Mouse (Mus musculus) embryonic facial prominence, embryonic 13.5 days (tissue): ENCODE results near the gene Fbxw7. TPM values are rescaled to one million over a fixed set of nuclear protein-coding genes. Genes with fewer than 3 reads are reported as not detected.

ENCODE experiments used
- ATAC-seq: fragments of 200-750 bp; cut with Nextera tagmentation; 2 replicates; pipeline ENCODE4 v1.8.0; 2017; ENCODE audit warnings: low read depth; ENCODE audit not compliant: insufficient number of reproducible peaks, insufficient read depth, low FRiP score, low TSS enrichment
- H3K27ac ChIP-seq: fragments of 300-500 bp; sonication (generic); 2 replicates; pipeline ENCODE4 v1.5.1; 2015; ENCODE audit warnings: moderate library complexity, mild to moderate bottlenecking, inconsistent platforms
- H3K27me3 ChIP-seq: fragments of 300-500 bp; sonication (generic); 2 replicates; pipeline ENCODE4 v1.6.1; 2015; ENCODE audit warnings: mild to moderate bottlenecking, inconsistent platforms
- H3K36me3 ChIP-seq: fragments of 300-500 bp; sonication (generic); 2 replicates; pipeline ENCODE4 v1.6.1; 2015; ENCODE audit warnings: mild to moderate bottlenecking, inconsistent platforms
- H3K4me1 ChIP-seq: fragments of 300-500 bp; sonication (generic); 2 replicates; pipeline ENCODE4 v1.6.1; 2015; ENCODE audit warnings: inconsistent platforms
- H3K4me2 ChIP-seq: fragments of 300-500 bp; sonication (generic); 2 replicates; pipeline ENCODE4 v1.6.1; 2015; ENCODE audit warnings: moderate library complexity, mild to moderate bottlenecking, inconsistent platforms
- H3K4me3 ChIP-seq: fragments of 300-500 bp; sonication (generic); 2 replicates; pipeline ENCODE4 v1.5.1; 2015; ENCODE audit warnings: mild to moderate bottlenecking, inconsistent platforms
- H3K9ac ChIP-seq: fragments of 300-500 bp; sonication (generic); 2 replicates; pipeline ENCODE4 v1.6.1; 2015; ENCODE audit warnings: mild to moderate bottlenecking, inconsistent platforms
- H3K9me3 ChIP-seq: fragments of 300-500 bp; sonication (generic); 2 replicates; pipeline ENCODE4 v1.6.1; 2016; ENCODE audit warnings: inconsistent platforms
- WGBS: fragments of 180-500 bp; shearing (Covaris S2); methylation state at CpG from one replicate; pipeline ENCODE4 v1.1.7; 2015; ENCODE audit warnings: mixed read lengths; 5-methylcytosine and 5-hydroxymethylcytosine counted together
- polyA plus RNA-seq: library from polyadenylated mRNA; unstranded; fragments of >200 nt; fragmentation: Nextera tagmentation; extraction: Ambion mirVana; gene quantifications from 2 replicates; pipeline ENCODE4 v1.2.1, GENCODE M21; 2015

Gene Fbxw7
- polyA plus RNA-seq, 1 experiment from 2014 or later: 14.5 TPM

DNA sequence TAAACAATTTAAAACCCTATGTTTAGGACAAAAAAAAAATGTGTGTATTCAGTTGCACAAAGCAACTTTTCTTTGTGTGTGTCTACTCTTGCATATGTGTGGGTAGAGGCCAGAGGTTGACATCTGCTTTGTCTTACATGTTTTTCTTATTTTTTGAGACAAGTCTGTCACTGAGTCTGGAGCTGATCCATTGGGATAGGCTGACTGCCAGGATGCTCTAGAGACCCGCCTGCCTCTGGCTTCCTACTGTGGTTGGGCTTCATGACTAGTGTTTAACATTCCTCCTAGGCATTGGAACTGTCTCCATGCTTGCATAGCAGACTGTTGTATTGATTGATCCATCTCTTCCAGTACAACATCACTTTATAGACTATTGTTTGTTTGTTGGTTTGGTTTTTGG, 14.3 kb downstream of the Fbxw7 start:
- H3K9me3 ChIP-seq: no peaks in the 10 kb centered on the region

DNA sequence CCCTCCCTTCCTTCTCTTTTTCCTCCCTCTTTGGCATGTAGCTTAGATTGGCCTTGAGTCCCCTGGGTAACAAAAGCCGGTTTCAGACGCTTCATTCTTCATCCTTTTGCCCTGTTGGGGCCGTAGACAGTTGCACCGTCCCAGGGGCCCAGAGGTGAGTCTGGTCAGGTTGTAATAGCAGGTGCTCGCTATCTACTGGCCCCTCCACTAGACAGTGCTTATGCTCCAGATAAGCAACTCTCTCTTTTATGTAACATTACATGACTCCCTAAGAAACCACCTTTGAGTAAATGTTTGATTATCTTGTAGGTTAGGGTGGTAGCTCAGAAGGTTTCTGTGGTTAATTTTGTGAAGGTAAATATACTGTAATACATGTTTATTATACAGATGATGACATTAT, 21.0 kb downstream of the Fbxw7 start:
- Histone ChIP-seq H3K27me3 (no peaks in the 10 kb centered on the region), H3K4me3 (no peak overlapping the region), H3K4me1 (0 out of 2 replicates have a peak, but pooled peaks cover 4% of the 10 kb centered on the region), H3K4me2 (no peak overlapping the region), H3K9me3 (no peaks in the 10 kb centered on the region), H3K27ac (no peak overlapping the region), H3K36me3 (no peaks in the 10 kb centered on the region), H3K9ac (no peak overlapping the region)
- 78% methylated on average over 5 of the region's 5 CpGs for WGBS
- ATAC-seq: no peak

More for the DNA sequence above, 14.3 kb downstream of the Fbxw7 start:
- no peak overlapping the region for H3K9ac ChIP-seq
- H3K27ac ChIP-seq: no peak overlapping the region
- peaks cover 8% of the 10 kb centered on the region; the same call in 1 of the 2 replicates for H3K4me1 ChIP-seq
- H3K4me3 ChIP-seq: no peak overlapping the region
- 84% methylated on average over 1 of the region's 1 CpGs for WGBS
- no peaks in the 10 kb centered on the region for H3K27me3 ChIP-seq
- no peak overlapping the region for H3K4me2 ChIP-seq
- H3K36me3 ChIP-seq: no peaks in the 10 kb centered on the region
- no peak for ATAC-seq

DNA sequence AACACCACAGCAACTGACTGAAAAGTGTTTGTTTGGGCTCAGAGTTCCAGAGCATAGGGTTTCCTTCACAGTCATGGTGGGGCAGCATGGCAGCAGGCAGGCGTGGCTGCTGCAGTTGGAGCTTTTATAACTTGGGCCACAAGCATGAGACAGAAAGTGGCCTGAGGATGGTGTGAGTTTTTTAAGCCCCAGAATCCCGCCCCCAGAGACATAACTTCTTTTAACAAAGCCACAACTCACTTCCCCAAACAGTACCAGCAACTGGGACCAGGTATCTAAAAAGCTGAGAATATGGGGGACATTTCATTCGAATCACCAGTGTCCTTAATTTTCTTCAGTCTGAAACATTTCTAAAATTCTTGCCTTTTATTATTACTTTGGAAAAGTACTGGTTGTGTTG, 22.9 kb downstream of the Fbxw7 start:
- Histone ChIP-seq H3K9ac (no peak overlapping the region), H3K27ac (no peak overlapping the region), H3K36me3 (no peaks in the 10 kb centered on the region), H3K9me3 (no peaks in the 10 kb centered on the region), H3K4me1 (0 out of 2 replicates have a peak, but pooled peaks cover 4% of the 10 kb centered on the region), H3K27me3 (no peaks in the 10 kb centered on the region), H3K4me2 (no peak overlapping the region), H3K4me3 (no peak overlapping the region)
- ATAC-seq: no peak
- WGBS: 86% methylated on average over 3 of the region's 3 CpGs

- Histone ChIP-seq H3K27ac (no peak overlapping the region), H3K27me3 (no peaks in the 10 kb centered on the region), H3K4me1 (0 out of 2 replicates have a peak, but pooled peaks cover 4% of the 10 kb centered on the region), H3K36me3 (no peaks in the 10 kb centered on the region), H3K9me3 (no peaks in the 10 kb centered on the region), H3K4me3 (no peak overlapping the region), H3K4me2 (no peak overlapping the region), H3K9ac (no peak overlapping the region)
- WGBS: 86% methylated on average over 5 of the region's 5 CpGs
- ATAC-seq: no peak
Observed at GRCm38 (mm10) chr3:84839499-84839898, 24.4 kb downstream of the Fbxw7 start.

DNA sequence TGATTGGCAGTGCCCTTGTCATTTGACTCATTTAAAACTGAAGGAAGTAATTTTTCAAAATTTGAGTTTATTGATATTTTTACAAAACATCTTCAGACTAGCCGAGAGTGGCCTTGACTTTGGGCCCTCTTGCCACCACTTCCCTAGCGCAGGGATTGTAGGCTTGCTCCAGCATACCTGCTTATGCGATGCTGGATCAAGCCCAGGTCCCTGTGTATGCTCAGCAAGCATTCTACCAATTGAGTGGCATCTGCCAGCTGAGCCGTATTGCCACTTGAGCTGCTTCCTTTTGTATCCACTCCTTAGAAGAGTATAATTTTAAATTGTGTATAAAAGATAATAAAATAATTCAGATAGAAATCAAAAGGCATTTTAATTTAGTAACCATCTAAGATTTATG, 26.2 kb downstream of the Fbxw7 start:
- no peak for ATAC-seq
- Histone ChIP-seq H3K4me2 (no peak overlapping the region), H3K27ac (no peak overlapping the region), H3K9me3 (no peaks in the 10 kb centered on the region), H3K4me1 (no peaks in the 10 kb centered on the region), H3K27me3 (no peaks in the 10 kb centered on the region), H3K9ac (no peak overlapping the region), H3K4me3 (no peak overlapping the region), H3K36me3 (no peaks in the 10 kb centered on the region)
- WGBS: 84% methylated on average over 4 of the region's 4 CpGs

- no peak overlapping the region for H3K4me3 ChIP-seq
- no peaks in the 10 kb centered on the region for H3K27me3 ChIP-seq
- no peaks in the 10 kb centered on the region for H3K9me3 ChIP-seq
- H3K4me1 ChIP-seq: no peaks in the 10 kb centered on the region
- H3K4me2 ChIP-seq: no peak overlapping the region
- no peak overlapping the region for H3K9ac ChIP-seq
- ATAC-seq: no peak
- 93% methylated on average over 2 of the region's 2 CpGs for WGBS
- H3K36me3 ChIP-seq: no peaks in the 10 kb centered on the region
- no peak overlapping the region for H3K27ac ChIP-seq
Observed at GRCm38 (mm10) chr3:84842793-84843192, 27.7 kb downstream of the Fbxw7 start.

DNA sequence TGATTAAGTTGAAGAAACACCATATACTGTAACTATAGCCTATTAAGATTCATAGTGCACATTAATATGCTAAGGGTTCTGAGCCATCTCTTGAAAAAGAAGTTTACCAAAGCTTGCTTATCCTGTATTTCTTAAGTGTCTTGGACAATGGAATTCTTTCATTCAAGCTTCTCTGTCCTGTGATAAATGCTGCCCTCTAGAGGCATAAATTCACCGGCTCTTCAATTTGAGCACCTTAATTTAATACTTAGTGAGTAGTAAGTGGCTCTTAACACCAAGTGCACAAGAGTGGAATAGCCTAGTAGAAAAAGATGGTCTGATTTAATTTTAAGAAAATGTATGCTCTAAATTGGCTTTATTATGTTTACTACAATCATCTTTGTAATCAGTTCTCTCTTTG, 28.5 kb downstream of the Fbxw7 start:
- H3K4me2 ChIP-seq: no peak overlapping the region
- H3K27me3 ChIP-seq: no peaks in the 10 kb centered on the region
- no peaks in the 10 kb centered on the region for H3K36me3 ChIP-seq
- no peaks in the 10 kb centered on the region for H3K4me1 ChIP-seq
- H3K9me3 ChIP-seq: no peaks in the 10 kb centered on the region
- H3K4me3 ChIP-seq: no peak overlapping the region
- H3K27ac ChIP-seq: no peak overlapping the region
- no peak for ATAC-seq
- 31% methylated on average over 1 of the region's 1 CpGs for WGBS
- no peak overlapping the region for H3K9ac ChIP-seq

DNA sequence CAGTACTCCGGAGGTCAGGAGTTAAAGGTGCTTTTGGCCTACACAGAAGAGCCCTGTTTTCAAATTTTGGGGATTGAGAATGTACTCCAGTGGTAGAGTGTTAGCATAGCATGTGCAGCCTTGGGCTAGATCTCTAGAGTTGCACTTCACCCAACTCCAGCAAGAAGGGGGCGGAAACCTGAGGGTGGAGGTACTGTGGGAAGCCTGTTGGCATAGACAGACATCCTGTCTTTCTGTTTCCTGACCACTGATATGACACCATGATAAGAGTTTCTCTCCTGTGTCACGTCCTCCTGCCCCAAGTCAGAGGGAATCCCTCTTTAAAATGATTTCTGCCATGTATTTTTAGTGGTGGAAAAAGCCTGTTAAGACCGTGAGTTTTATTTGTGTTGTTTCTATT, 33.7 kb downstream of the Fbxw7 start:
- Histone ChIP-seq H3K27ac (no peak overlapping the region), H3K9me3 (no peaks in the 10 kb centered on the region), H3K4me3 (no peak overlapping the region), H3K36me3 (no peaks in the 10 kb centered on the region), H3K4me1 (peaks cover 6% of the 10 kb centered on the region; the same call in 1 of the 2 replicates), H3K4me2 (no peak overlapping the region), H3K27me3 (no peaks in the 10 kb centered on the region), H3K9ac (no peak overlapping the region)
- WGBS: 79% methylated on average over 4 of the region's 4 CpGs
- ATAC-seq: no peak

DNA sequence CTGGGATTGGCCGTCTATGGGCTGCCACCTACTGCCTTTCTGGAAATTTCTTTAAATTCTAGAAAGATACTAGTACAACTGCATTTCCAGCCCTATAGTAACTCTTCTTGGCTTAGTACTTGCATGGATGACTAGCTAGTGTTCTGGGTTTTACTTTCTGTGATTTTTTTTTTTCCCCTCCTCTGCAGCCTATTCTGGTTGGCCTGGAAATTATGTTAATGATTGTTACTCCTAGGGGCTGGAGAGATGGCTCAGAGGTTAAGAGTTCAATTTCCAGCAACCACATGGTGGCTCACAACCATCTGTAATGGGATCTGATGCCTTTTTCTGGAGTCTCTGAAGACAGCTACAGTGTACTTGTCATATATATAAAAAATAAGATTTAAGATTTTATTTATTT, 35.4 kb downstream of the Fbxw7 start:
- no peak for ATAC-seq
- Histone ChIP-seq H3K36me3 (no peaks in the 10 kb centered on the region), H3K27me3 (no peaks in the 10 kb centered on the region), H3K9ac (no peak overlapping the region), H3K4me1 (peaks cover 6% of the 10 kb centered on the region; the same call in 1 of the 2 replicates), H3K4me2 (no peak overlapping the region), H3K4me3 (no peak overlapping the region), H3K9me3 (no peaks in the 10 kb centered on the region), H3K27ac (no peak overlapping the region)
- 70% methylated on average over 1 of the region's 1 CpGs for WGBS

- WGBS: 76% methylated on average over 1 of the region's 1 CpGs
- H3K27ac ChIP-seq: no peak overlapping the region
- H3K4me2 ChIP-seq: no peak overlapping the region
- ATAC-seq: no peak
- H3K4me3 ChIP-seq: no peak overlapping the region
- H3K9me3 ChIP-seq: no peaks in the 10 kb centered on the region
- no peaks in the 10 kb centered on the region for H3K27me3 ChIP-seq
- H3K36me3 ChIP-seq: no peaks in the 10 kb centered on the region
- no peak overlapping the region for H3K9ac ChIP-seq
- peaks cover 6% of the 10 kb centered on the region; the same call in 1 of the 2 replicates for H3K4me1 ChIP-seq
Observed at GRCm38 (mm10) chr3:84851801-84852200, 36.7 kb downstream of the Fbxw7 start.

GRCm38 (mm10) chr3:84852877-84853276, 37.8 kb downstream of the Fbxw7 start:
- no peak for ATAC-seq
- Histone ChIP-seq H3K27ac (no peak overlapping the region), H3K4me1 (peaks cover 6% of the 10 kb centered on the region; the same call in 1 of the 2 replicates), H3K4me3 (no peak overlapping the region), H3K9me3 (no peaks in the 10 kb centered on the region), H3K4me2 (no peak overlapping the region), H3K9ac (no peak overlapping the region), H3K27me3 (no peaks in the 10 kb centered on the region), H3K36me3 (no peaks in the 10 kb centered on the region)
- 76% methylated on average over 7 of the region's 7 CpGs for WGBS

DNA sequence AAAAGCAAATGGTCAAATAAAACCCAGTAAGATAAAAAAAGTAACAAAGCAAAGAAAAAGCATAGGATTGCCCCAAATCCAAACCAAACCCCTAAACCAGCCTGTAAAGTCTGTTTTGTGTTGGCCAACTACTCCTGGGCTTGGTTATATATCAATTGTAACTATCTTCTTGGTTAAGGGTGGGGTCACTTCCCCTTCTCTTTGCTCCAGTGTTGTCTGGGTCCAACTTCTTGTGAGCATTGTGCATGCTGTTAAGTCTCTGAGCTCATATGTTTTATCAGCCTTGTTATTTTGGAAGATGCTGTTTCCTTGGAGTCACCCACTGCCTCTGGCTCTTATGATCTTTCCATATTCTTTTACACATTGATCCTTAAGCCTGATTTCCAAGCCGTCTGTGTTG, 39.4 kb downstream of the Fbxw7 start:
- Histone ChIP-seq H3K9me3 (no peaks in the 10 kb centered on the region), H3K27ac (no peak overlapping the region), H3K4me3 (no peak overlapping the region), H3K4me1 (peaks cover 6% of the 10 kb centered on the region; the same call in 1 of the 2 replicates), H3K36me3 (no peaks in the 10 kb centered on the region), H3K27me3 (no peaks in the 10 kb centered on the region), H3K4me2 (no peak overlapping the region), H3K9ac (no peak overlapping the region)
- WGBS: 74% methylated on average over 1 of the region's 1 CpGs
- ATAC-seq: no peak

GRCm38 (mm10) chr3:84860669-84861068, 45.6 kb downstream of the Fbxw7 start:
- 62% methylated on average over 1 of the region's 1 CpGs for WGBS
- Histone ChIP-seq H3K4me3 (no peak overlapping the region), H3K36me3 (no peaks in the 10 kb centered on the region), H3K9me3 (no peaks in the 10 kb centered on the region), H3K9ac (no peak overlapping the region), H3K27ac (no peak overlapping the region), H3K4me1 (no peaks in the 10 kb centered on the region), H3K27me3 (no peaks in the 10 kb centered on the region), H3K4me2 (no peak overlapping the region)
- ATAC-seq: no peak
